Mouse (Mus musculus) forebrain, embryonic 11.5 days (tissue): Measurements from ENCODE around the gene Rcc2. TPM values are rescaled to one million over a fixed set of nuclear protein-coding genes. Genes with fewer than 3 reads are reported as not detected.

Source experiments
- ATAC-seq: fragments of 200-750 bp; cut with Nextera tagmentation; replicated peaks from 2 replicates; pipeline ENCODE4 v1.8.0; 2017; ENCODE audit warnings: moderate TSS enrichment; ENCODE audit not compliant: low FRiP score
- DNase-seq: peaks from one replicate; pipeline ENCODE4 v3.0.0-alpha.2; 2017; ENCODE audit warnings: low spot score
- H3K27ac ChIP-seq: fragments of 300-500 bp; sonication (generic); 2 replicates; pipeline ENCODE4 v1.5.1; 2014; ENCODE audit warnings: low read depth, low read length
- H3K27me3 ChIP-seq: fragments of 300-500 bp; sonication (generic); 2 replicates; pipeline ENCODE4 v1.6.1; 2014; ENCODE audit warnings: mild to moderate bottlenecking, low read length, mixed read lengths; ENCODE audit not compliant: control insufficient read depth, insufficient read depth
- H3K36me3 ChIP-seq: fragments of 300-500 bp; sonication (generic); 2 replicates; pipeline ENCODE4 v1.6.1; 2014; ENCODE audit warnings: mild to moderate bottlenecking, low read length, moderate library complexity, mixed read lengths; ENCODE audit not compliant: control insufficient read depth, insufficient read depth
- H3K4me1 ChIP-seq: fragments of 300-500 bp; sonication (generic); replicated peaks from 2 replicates; pipeline ENCODE4 v1.6.1; 2014; ENCODE audit warnings: low read length, mixed read lengths; ENCODE audit not compliant: control insufficient read depth, insufficient read depth
- H3K4me2 ChIP-seq: fragments of 300-500 bp; sonication (generic); 2 replicates; pipeline ENCODE4 v1.6.1; 2014; ENCODE audit warnings: low read depth, mild to moderate bottlenecking, low read length, moderate library complexity, mixed read lengths; ENCODE audit not compliant: severe bottlenecking
- H3K4me3 ChIP-seq: fragments of 300-500 bp; sonication (generic); 2 replicates; pipeline ENCODE4 v1.5.1; 2014; ENCODE audit warnings: low read depth, low read length
- H3K9ac ChIP-seq: fragments of 300-500 bp; sonication (generic); 2 replicates; pipeline ENCODE4 v1.6.1; 2014; ENCODE audit warnings: low read length
- H3K9me3 ChIP-seq: fragments of 300-500 bp; sonication (generic); 2 replicates; pipeline ENCODE4 v1.6.1; 2016; ENCODE audit warnings: low read length, mixed read lengths; ENCODE audit not compliant: control insufficient read depth
- WGBS: fragments of 180-500 bp; shearing (Covaris S2); extraction: QIAGEN DNeasy Blood & Tissue Kit; methylation state at CpG from one replicate; pipeline ENCODE4 v1.1.7; 2014; 5-methylcytosine and 5-hydroxymethylcytosine counted together
- polyA plus RNA-seq: library from polyadenylated mRNA; unstranded; fragments of >200 nt; fragmentation: Nextera tagmentation; extraction: Ambion mirVana; gene quantifications from 2 replicates; pipeline ENCODE4 v1.2.1, GENCODE M21; 2014

The Rcc2 gene
- polyA plus RNA-seq, 1 experiment from 2014 or later = 91.6 TPM

GRCm38 (mm10) chr4:140691481-140691880, 8.9 kb upstream of the Rcc2 start:
- Histone ChIP-seq H3K9ac (no peak overlapping the region), H3K27ac (no peak overlapping the region), H3K9me3 (no peaks in the 10 kb centered on the region), H3K4me1 (0 out of 2 replicates have a peak, but pooled peaks cover 2% of the 10 kb centered on the region), H3K4me3 (no peak overlapping the region), H3K36me3 (no peaks in the 10 kb centered on the region), H3K27me3 (no peaks in the 10 kb centered on the region), H3K4me2 (no peak overlapping the region)
- no peak for DNase-seq
- no peak for ATAC-seq
- 71% methylated on average over 7 of the region's 7 CpGs for WGBS

- H3K36me3 ChIP-seq = no peaks in the 10 kb centered on the region
- ATAC-seq (no peak), DNase-seq (no peak)
- H3K9ac ChIP-seq = no peak overlapping the region
- no peak overlapping the region for H3K4me3 ChIP-seq
- no peaks in the 10 kb centered on the region for H3K9me3 ChIP-seq
- no peak overlapping the region for H3K27ac ChIP-seq
- WGBS = 85% methylated on average over 4 of the region's 4 CpGs
- H3K27me3 ChIP-seq = peaks cover under 1% of the 10 kb centered on the region; the same call in 1 of the 2 replicates
- H3K4me1 ChIP-seq = no peaks in the 10 kb centered on the region
- H3K4me2 ChIP-seq = no peak overlapping the region
Observed at GRCm38 (mm10) chr4:140693513-140693912, 6.8 kb upstream of the Rcc2 start.

GRCm38 (mm10) chr4:140694551-140695060, 5.7 kb upstream of the Rcc2 start:
- WGBS = 29% methylated on average over 1 of the region's 1 CpGs
- DNase-seq (no peak), ATAC-seq (no peak)
- Histone ChIP-seq H3K4me2 (no peak overlapping the region), H3K27ac (no peak overlapping the region), H3K27me3 (peaks cover 10% of the 10 kb centered on the region; the same call in 1 of the 2 replicates), H3K4me3 (no peak overlapping the region), H3K36me3 (no peaks in the 10 kb centered on the region), H3K4me1 (peaks cover 3% of the 10 kb centered on the region; the same call in 1 of the 2 replicates), H3K9me3 (no peaks in the 10 kb centered on the region), H3K9ac (no peak overlapping the region)

GRCm38 (mm10) chr4:140695146-140695545, 5.2 kb upstream of the Rcc2 start:
- Histone ChIP-seq H3K4me1 (peaks cover 6% of the 10 kb centered on the region; the same call in 1 of the 2 replicates), H3K9me3 (no peaks in the 10 kb centered on the region), H3K27me3 (peaks cover 10% of the 10 kb centered on the region; the same call in 1 of the 2 replicates), H3K9ac (no peak overlapping the region), H3K36me3 (no peaks in the 10 kb centered on the region), H3K4me2 (no peak overlapping the region), H3K4me3 (no peak overlapping the region), H3K27ac (no peak overlapping the region)
- no peak for ATAC-seq
- WGBS = 67% methylated on average over 7 of the region's 7 CpGs
- DNase-seq = no peak

- 87% methylated on average over 14 of the region's 14 CpGs for WGBS
- DNase-seq (no peak), ATAC-seq (no peak)
- Histone ChIP-seq H3K27ac (no peak overlapping the region), H3K9me3 (no peaks in the 10 kb centered on the region), H3K9ac (no peak overlapping the region), H3K36me3 (no peaks in the 10 kb centered on the region), H3K27me3 (peaks cover 12% of the 10 kb centered on the region), H3K4me3 (no peak overlapping the region), H3K4me2 (no peak overlapping the region), H3K4me1 (peaks cover 9% of the 10 kb centered on the region; the same call in 1 of the 2 replicates)
Observed at GRCm38 (mm10) chr4:140695675-140696585, 4.4 kb upstream of the Rcc2 start.

- ATAC-seq (no peak), DNase-seq (no peak)
- Histone ChIP-seq H3K27ac (no peak overlapping the region), H3K9me3 (no peaks in the 10 kb centered on the region), H3K27me3 (peaks cover 12% of the 10 kb centered on the region), H3K4me2 (peak overlapping the region; percentile 89), H3K4me1 (peaks cover 21% of the 10 kb centered on the region), H3K4me3 (peak overlapping the region; percentile 12), H3K9ac (peak overlapping the region; percentile 98; the same call in 1 of the 2 replicates), H3K36me3 (no peaks in the 10 kb centered on the region)
- WGBS = 5% methylated on average over 29 of the region's 29 CpGs
Observed at GRCm38 (mm10) chr4:140699441-140700127, 757 bp upstream of the Rcc2 start.

- Histone ChIP-seq H3K4me3 (peak overlapping the region; percentile 99), H3K36me3 (no peaks in the 10 kb centered on the region; the same call in 1 of the 2 replicates), H3K27ac (peak overlapping the region; percentile 100), H3K27me3 (peaks cover 12% of the 10 kb centered on the region), H3K4me1 (peaks cover 25% of the 10 kb centered on the region), H3K4me2 (peak overlapping the region; percentile 89), H3K9me3 (no peaks in the 10 kb centered on the region), H3K9ac (peak overlapping the region; percentile 98)
- ATAC-seq (peak; percentile 74), DNase-seq (peak; percentile 92)
- WGBS = under 1% methylated on average over 61 of the region's 61 CpGs
Observed at GRCm38 (mm10) chr4:140701049-140701715, 841 bp downstream of the Rcc2 start.
